Mouse (Mus musculus) mouse trophoblast stem cell (cell line): ENCODE measurements around the gene Ms4a10.

Experiments
- in situ Hi-C, 2 experiments: fragments of 300-500 bp; cut with MseI, MboI; formaldehyde crosslinking; loops; 2 replicates in 1 of 2; 3 replicates in 1 of 2; pipeline ENCODE4 v1.15.1; 2025

Ms4a10 gene

GRCm38 (mm10) chr19:10920532-10920931 is 53.9 kb downstream of the Ms4a10 start, which contains the start of gene Zp1:
Gene Zp1, minus strand, starts transcription at chr19:10920632.
- in situ Hi-C loops: no loop called here

GRCm38 (mm10) chr19:10918321-10918991 is 56.0 kb downstream of the Ms4a10 start:
- in situ Hi-C loops: no loop called here

- in situ Hi-C loops: no loop called here
These were observed 58.0 kb downstream of the Ms4a10 start for GRCm38 (mm10) chr19:10916506-10916905.

- in situ Hi-C loops: loop anchor here (5.0 kb wide), 2 partner anchors 42 to 62 kb away; no protein-coding TSS in a partner anchor
These were observed 59.6 kb downstream of the Ms4a10 start for GRCm38 (mm10) chr19:10914870-10915269.

GRCm38 (mm10) chr19:10914291-10914690 is 60.2 kb downstream of the Ms4a10 start:
- in situ Hi-C loops: loop anchor here (5.0 kb wide), 2 partner anchors 43 to 63 kb away; no protein-coding TSS in a partner anchor
